Mouse (Mus musculus): ENCODE measurements around the gene Ugt2b1. TPM values are rescaled to one million over a fixed set of nuclear protein-coding genes. Genes with fewer than 3 reads are reported as not detected.

Ugt2b1 gene
- total and polyA plus RNA-seq, 3 experiments, result 0.11 TPM; not detected in 2

GRCm38 (mm10) chr5:86920661-86921233 lies 5.6 kb downstream of the Ugt2b1 start:
- TF ChIP-seq CTCF (IDR thresholded peaks at IDR 0.05; ENCODE audit: low read depth, low read length) (no peak), GATA2 (IDR thresholded peaks at IDR 0.05; ENCODE audit: borderline replicate concordance, low read depth, low read length) (no peak), POLR2AphosphoS5 (IDR thresholded peaks at IDR 0.05; ENCODE audit: insufficient replicate concordance, low read depth, low read length) (no peak), GATA1 (IDR thresholded peaks at IDR 0.05; ENCODE audit: borderline replicate concordance, low read length) (no peak), TAL1 (conservative IDR thresholded peaks at IDR 0.05; ENCODE audit: low read depth, low read length) (no peak)
- no peaks in the 10 kb centered on the region for H3K9me3 ChIP-seq (replicated peaks)
- no peak overlapping the region for H3K4me3 ChIP-seq (ENCODE audit: low read depth, low read length)
- no peaks in the 10 kb centered on the region for H3K4me1 ChIP-seq (ENCODE audit: insufficient read depth, low read depth, low read length)
- no peaks in the 10 kb centered on the region for H3K36me3 ChIP-seq (replicated peaks)
- DNase-seq (ENCODE audit: low spot score) (no peak), ATAC-seq (ENCODE audit: extremely low read depth, insufficient number of reproducible peaks, low FRiP score, poor library complexity, severe bottlenecking) (no peak)
- H3K27me3 ChIP-seq (ENCODE audit: insufficient read depth, low read length), result no peaks in the 10 kb centered on the region

GRCm38 (mm10) chr5:86911357-86912099 lies 14.8 kb downstream of the Ugt2b1 start:
- DNase-seq (ENCODE audit: low spot score) (no peak), ATAC-seq (ENCODE audit: extremely low read depth, insufficient number of reproducible peaks, low FRiP score, poor library complexity, severe bottlenecking) (no peak)
- TF ChIP-seq GATA2 (IDR thresholded peaks at IDR 0.05; ENCODE audit: borderline replicate concordance, low read depth, low read length) (no peak), GATA1 (IDR thresholded peaks at IDR 0.05; ENCODE audit: borderline replicate concordance, low read length) (no peak), TAL1 (conservative IDR thresholded peaks at IDR 0.05; ENCODE audit: low read depth, low read length) (no peak), POLR2AphosphoS5 (IDR thresholded peaks at IDR 0.05; ENCODE audit: insufficient replicate concordance, low read depth, low read length) (no peak), CTCF (IDR thresholded peaks at IDR 0.05; ENCODE audit: low read depth, low read length) (no peak)
- no peaks in the 10 kb centered on the region for H3K4me1 ChIP-seq (ENCODE audit: insufficient read depth, low read depth, low read length)
- no peaks in the 10 kb centered on the region for H3K9me3 ChIP-seq (replicated peaks)
- no peak overlapping the region for H3K4me3 ChIP-seq (ENCODE audit: low read depth, low read length)
- H3K36me3 ChIP-seq (replicated peaks), result no peaks in the 10 kb centered on the region
- no peaks in the 10 kb centered on the region for H3K27me3 ChIP-seq (ENCODE audit: insufficient read depth, low read length)

- Histone ChIP-seq H3K36me3 (replicated peaks) (no peaks in the 10 kb centered on the region), H3K9me3 (replicated peaks) (no peaks in the 10 kb centered on the region), H3K27me3 (ENCODE audit: insufficient read depth, low read length) (no peaks in the 10 kb centered on the region), H3K4me3 (ENCODE audit: low read depth, low read length) (no peak overlapping the region), H3K4me1 (ENCODE audit: insufficient read depth, low read depth, low read length) (no peaks in the 10 kb centered on the region)
- TF ChIP-seq TAL1 (conservative IDR thresholded peaks at IDR 0.05; ENCODE audit: low read depth, low read length) (no peak), CTCF (IDR thresholded peaks at IDR 0.05; ENCODE audit: low read depth, low read length) (no peak), GATA1 (IDR thresholded peaks at IDR 0.05; ENCODE audit: borderline replicate concordance, low read length) (no peak), POLR2AphosphoS5 (IDR thresholded peaks at IDR 0.05; ENCODE audit: insufficient replicate concordance, low read depth, low read length) (no peak)
- DNase-seq (ENCODE audit: low spot score), result no peak
- ATAC-seq (ENCODE audit: extremely low read depth, insufficient number of reproducible peaks, low FRiP score, poor library complexity, severe bottlenecking), result no peak
Measured at GRCm38 (mm10) chr5:86910770-86911169, 15.6 kb downstream of the Ugt2b1 start.

- H3K36me3 ChIP-seq (replicated peaks), result no peaks in the 10 kb centered on the region
- no peaks in the 10 kb centered on the region for H3K27me3 ChIP-seq (ENCODE audit: insufficient read depth, low read length)
- TF ChIP-seq GATA2 (IDR thresholded peaks at IDR 0.05; ENCODE audit: borderline replicate concordance, low read depth, low read length) (no peak), GATA1 (IDR thresholded peaks at IDR 0.05; ENCODE audit: borderline replicate concordance, low read length) (no peak), POLR2AphosphoS5 (IDR thresholded peaks at IDR 0.05; ENCODE audit: insufficient replicate concordance, low read depth, low read length) (no peak), CTCF (IDR thresholded peaks at IDR 0.05; ENCODE audit: low read depth, low read length) (no peak), TAL1 (conservative IDR thresholded peaks at IDR 0.05; ENCODE audit: low read depth, low read length) (no peak)
- no peak for ATAC-seq (ENCODE audit: extremely low read depth, insufficient number of reproducible peaks, low FRiP score, poor library complexity, severe bottlenecking)
- H3K9me3 ChIP-seq (replicated peaks), result no peaks in the 10 kb centered on the region
- DNase-seq (ENCODE audit: low spot score), result no peak
- no peaks in the 10 kb centered on the region for H3K4me1 ChIP-seq (ENCODE audit: insufficient read depth, low read depth, low read length)
- no peak within 1 kb of the TSS for H3K4me3 ChIP-seq (ENCODE audit: low read depth, low read length)
Measured at GRCm38 (mm10) chr5:86906758-86907157, 19.6 kb downstream of the Ugt2b1 start, which contains the start of gene Ugt2b34. Gene Ugt2b34 (minus strand): TSS chr5:86906937.

DNA sequence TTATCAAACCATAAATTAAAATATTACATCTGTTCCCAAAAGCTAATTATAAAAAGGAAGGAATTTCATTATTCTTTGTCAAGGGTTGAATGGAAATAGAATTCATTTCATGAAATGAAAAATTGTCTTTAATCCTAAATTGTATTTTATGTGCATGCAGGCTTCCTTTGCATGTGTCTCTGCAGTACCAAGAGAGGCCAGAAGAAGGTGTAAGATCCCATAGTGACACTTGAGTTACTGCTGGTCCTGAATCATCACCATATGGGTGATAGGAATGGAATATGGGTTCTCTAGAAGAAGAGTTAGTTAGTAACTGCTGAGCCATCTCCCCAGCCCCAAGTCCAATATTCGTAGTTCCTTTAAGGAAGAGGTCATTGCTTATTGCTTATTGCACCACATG lies 36.4 kb downstream of the Ugt2b1 start:
- TF ChIP-seq GATA2 (IDR thresholded peaks at IDR 0.05; ENCODE audit: borderline replicate concordance, low read depth, low read length) (no peak), CTCF (IDR thresholded peaks at IDR 0.05; ENCODE audit: low read depth, low read length) (no peak), TAL1 (conservative IDR thresholded peaks at IDR 0.05; ENCODE audit: low read depth, low read length) (no peak), GATA1 (IDR thresholded peaks at IDR 0.05; ENCODE audit: borderline replicate concordance, low read length) (no peak), POLR2AphosphoS5 (IDR thresholded peaks at IDR 0.05; ENCODE audit: insufficient replicate concordance, low read depth, low read length) (no peak)
- no peaks in the 10 kb centered on the region for H3K4me1 ChIP-seq (ENCODE audit: insufficient read depth, low read depth, low read length)
- DNase-seq (ENCODE audit: low spot score), result no peak
- peaks cover 3% of the 10 kb centered on the region; the same call in 1 of the 2 replicates for H3K9me3 ChIP-seq (replicated peaks)
- no peak overlapping the region for H3K4me3 ChIP-seq (ENCODE audit: low read depth, low read length)
- H3K36me3 ChIP-seq (replicated peaks), result no peaks in the 10 kb centered on the region
- ATAC-seq (ENCODE audit: extremely low read depth, insufficient number of reproducible peaks, low FRiP score, poor library complexity, severe bottlenecking), result no peak
- no peaks in the 10 kb centered on the region for H3K27me3 ChIP-seq (ENCODE audit: insufficient read depth, low read length)

GRCm38 (mm10) chr5:86888420-86888819 lies 37.9 kb downstream of the Ugt2b1 start:
- TF ChIP-seq POLR2AphosphoS5 (IDR thresholded peaks at IDR 0.05; ENCODE audit: insufficient replicate concordance, low read depth, low read length) (no peak), TAL1 (conservative IDR thresholded peaks at IDR 0.05; ENCODE audit: low read depth, low read length) (no peak), CTCF (IDR thresholded peaks at IDR 0.05; ENCODE audit: low read depth, low read length) (no peak), GATA2 (IDR thresholded peaks at IDR 0.05; ENCODE audit: borderline replicate concordance, low read depth, low read length) (no peak), GATA1 (IDR thresholded peaks at IDR 0.05; ENCODE audit: borderline replicate concordance, low read length) (no peak)
- Histone ChIP-seq H3K4me1 (ENCODE audit: insufficient read depth, low read depth, low read length) (no peaks in the 10 kb centered on the region), H3K36me3 (replicated peaks) (no peaks in the 10 kb centered on the region), H3K9me3 (replicated peaks) (no peaks in the 10 kb centered on the region), H3K27me3 (ENCODE audit: insufficient read depth, low read length) (no peaks in the 10 kb centered on the region), H3K4me3 (ENCODE audit: low read depth, low read length) (no peak overlapping the region)
- DNase-seq (ENCODE audit: low spot score) (no peak), ATAC-seq (ENCODE audit: extremely low read depth, insufficient number of reproducible peaks, low FRiP score, poor library complexity, severe bottlenecking) (no peak)

Data from G1E (cell line).